Mouse (Mus musculus): ENCODE measurements around the gene Tmem17. TPM values are rescaled to one million over a fixed set of nuclear protein-coding genes. Genes with fewer than 3 reads are reported as not detected.

The Tmem17 gene
- 2.3 and 3.1 TPM in 2 replicates for total RNA-seq (2021)
- long read RNA-seq, experiment 1, transcript Tmem17-201 (4 exons, 1,568 nt), result major isoform, 6 of 6 reads
- long read RNA-seq, experiment 1, partial matches to known transcripts, result 0 of 6 reads
- long read RNA-seq, experiment 1, other reads (novel, unspliced or antisense), result 0 of 6 reads
- long read RNA-seq, experiment 2, partial matches to known transcripts, result 0 of 3 reads
- long read RNA-seq, experiment 2, other reads (novel, unspliced or antisense), result 1 of 3 reads

GRCm38 (mm10) chr11:22512038-22513001 lies at the start of gene Tmem17:
Gene Tmem17 (plus strand): TSS chr11:22512088.
- DNase-seq, result peak; percentile 95

DNA sequence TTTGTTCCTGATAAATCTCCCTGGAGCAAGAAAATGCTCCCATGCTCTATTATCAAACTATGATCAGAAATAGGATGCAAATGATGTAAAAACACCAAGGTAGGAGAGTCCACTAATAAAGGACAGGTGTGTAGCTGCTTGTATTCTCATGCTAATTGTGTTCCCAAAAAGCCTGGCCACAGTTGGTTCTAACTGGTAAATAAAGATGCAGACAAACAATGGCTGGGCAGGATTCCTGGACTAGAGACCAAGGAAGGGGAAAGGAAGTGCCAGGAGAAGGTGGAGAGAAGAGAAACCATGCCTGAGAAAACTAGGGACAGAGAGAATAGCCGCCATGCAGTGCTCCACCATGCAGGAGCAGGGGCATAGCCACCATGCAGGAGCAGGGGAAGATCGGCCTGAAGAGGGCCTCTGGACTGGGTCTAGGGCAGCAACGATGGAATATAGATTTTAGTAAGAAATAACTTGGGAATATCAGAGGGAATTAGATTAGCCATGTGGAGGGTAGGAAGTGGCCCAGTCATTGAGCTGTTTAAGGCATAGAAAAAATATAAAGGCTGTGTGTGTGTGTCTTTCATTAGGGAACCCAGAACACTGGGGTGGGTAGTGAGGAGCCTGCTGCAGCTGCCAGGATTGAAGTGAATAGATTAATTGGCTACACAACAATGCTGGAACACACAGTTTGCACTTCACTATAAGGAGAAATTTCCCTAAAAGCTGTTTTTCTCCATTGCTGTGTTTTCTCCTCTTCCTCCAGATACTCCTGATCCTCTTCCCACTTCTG lies 31.9 kb upstream of the Tmem17 start:
- DNase-seq, result no peak

DNA sequence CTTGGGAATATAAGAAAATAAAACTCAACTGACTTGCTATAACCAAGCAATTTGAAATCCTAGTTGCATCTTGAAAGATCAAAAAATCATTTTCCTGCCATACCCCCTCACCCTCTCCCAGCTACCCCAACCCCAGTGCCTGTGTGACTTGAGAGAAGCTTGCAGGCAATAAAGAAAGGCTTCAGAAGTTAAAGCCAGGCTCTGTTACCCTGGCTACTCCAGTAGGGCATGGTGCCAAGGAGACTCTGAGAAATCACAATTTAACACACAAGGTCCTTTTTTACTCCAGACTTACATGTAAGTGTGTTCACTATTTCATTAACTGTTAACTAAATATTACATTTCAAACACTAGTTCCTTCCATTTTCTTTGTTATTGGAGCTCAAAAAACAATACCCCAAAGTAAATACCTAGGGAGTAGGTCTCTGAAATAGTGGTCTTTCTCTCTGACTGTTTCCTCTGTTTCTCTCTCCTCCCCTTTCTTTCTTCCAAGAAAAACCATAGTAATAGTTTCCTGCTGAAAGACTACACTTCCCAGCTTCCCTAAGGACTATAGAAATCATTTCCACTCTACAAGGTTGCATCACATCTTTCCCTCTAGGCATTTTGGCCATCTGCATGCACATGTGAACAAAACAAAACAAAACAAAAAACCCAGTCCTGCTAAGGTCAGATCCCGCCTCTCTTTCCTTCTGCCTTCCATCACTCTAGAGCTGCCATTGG lies 30.1 kb upstream of the Tmem17 start:
- no peak for DNase-seq

DNA sequence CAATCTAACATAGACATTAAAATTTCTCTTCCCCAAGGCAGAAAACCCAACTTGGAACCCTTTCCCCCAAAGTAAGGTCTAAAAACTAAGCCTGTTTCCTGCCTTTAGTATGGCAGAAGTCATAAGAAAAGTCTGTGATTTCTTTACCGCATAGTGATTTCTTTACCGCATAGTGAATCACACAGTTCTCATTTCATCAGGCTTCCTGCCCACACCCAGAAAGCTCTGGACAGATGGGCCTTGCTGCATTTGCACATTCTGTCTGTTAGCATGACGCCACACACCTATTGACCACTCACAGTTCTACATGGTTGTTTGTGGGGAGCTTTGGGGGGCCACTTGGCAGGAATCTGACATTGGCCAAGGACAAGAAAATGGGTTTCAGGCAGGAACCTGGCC lies 29.5 kb upstream of the Tmem17 start:
- no peak for DNase-seq

GRCm38 (mm10) chr11:22493694-22494319 lies 18.1 kb upstream of the Tmem17 start:
- no peak for DNase-seq

- no peak for DNase-seq
Observed at GRCm38 (mm10) chr11:22494941-22495340, 16.9 kb upstream of the Tmem17 start.

GRCm38 (mm10) chr11:22499396-22499795 lies 12.5 kb upstream of the Tmem17 start:
- DNase-seq, result no peak

GRCm38 (mm10) chr11:22499886-22500285 lies 12.0 kb upstream of the Tmem17 start:
- DNase-seq, result no peak

GRCm38 (mm10) chr11:22500771-22501566 lies 10.9 kb upstream of the Tmem17 start:
- DNase-seq, result no peak

GRCm38 (mm10) chr11:22513075-22513474 lies 1.2 kb downstream of the Tmem17 start:
- no peak for DNase-seq

DNA sequence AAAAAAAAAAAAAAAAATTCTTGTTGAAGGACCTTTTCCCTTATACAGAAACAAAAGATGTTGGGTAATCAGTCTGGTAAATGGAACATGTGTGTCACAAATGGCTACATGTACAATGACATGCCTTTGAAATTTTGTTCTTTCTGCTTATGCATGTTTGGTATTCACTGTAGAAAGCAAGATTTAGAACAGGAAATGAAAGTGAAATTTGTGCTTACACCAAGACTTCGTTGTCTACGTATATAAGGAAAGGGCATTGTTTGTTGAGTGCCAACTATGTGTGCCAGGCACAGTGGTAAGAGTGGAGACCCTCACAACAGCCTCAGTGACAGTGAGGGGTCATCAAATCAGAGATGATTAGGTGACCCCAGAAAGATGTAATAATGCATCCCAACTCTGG lies 3.2 kb downstream of the Tmem17 start:
- no peak for DNase-seq

DNA sequence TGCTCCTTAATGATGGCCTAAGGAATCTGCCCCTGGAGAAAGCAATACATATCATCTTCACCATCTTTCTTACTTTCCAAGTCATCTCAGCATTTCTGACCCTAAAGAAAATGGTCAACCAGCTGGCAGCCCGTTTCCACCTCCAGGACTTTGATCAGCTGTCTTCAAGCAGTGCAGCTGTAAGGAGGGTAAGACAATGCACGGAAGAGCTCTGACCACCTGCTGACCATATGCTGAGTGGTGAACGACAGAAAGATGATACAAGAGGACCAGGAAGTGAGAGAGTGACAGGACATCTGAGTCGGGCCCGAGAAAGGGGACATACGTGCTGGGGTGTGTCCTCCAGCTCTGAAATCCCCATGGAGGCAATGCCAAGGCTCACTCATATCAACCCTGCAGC lies 6.6 kb downstream of the Tmem17 start:
- DNase-seq, result no peak

DNA sequence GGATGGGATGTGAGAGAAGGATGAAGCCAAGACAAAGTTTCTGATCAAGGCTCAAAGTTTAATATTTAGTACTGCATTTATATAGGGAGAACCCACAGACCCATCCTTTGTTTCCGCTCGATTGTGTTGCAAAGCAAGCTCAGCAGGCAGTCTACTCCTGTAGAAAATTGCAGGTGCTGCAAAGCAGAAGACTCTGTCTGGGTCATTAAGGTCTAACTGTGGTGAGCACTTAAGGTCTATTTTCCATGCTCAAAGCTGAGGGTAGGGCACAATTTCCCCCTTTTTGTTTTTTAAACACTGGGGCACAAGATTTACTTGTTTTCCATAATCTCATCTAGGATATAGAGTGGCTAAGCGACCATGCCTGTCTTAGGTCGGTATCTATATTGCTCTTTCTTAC lies 8.4 kb downstream of the Tmem17 start:
- no peak for DNase-seq

DNA sequence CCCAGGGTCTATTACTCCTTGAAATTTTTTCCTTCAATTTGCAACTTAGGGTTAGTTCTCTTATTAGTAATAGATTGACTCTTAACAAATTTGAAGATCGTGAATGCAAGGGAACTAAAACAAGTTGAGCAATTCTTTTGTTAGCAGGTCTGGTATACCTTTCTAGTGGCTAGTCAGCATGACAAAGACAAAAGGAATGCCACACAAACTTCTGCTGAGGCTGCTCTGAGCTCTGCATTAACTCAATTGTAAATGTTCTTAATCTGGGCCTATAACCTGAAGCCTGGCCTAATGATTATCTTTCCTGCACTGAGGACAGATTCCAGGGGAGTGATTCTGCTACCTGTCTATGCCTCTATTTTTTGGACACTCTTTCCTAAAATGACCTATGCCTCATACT lies 12.7 kb downstream of the Tmem17 start:
- DNase-seq, result no peak

GRCm38 (mm10) chr11:22540600-22540999 lies 28.7 kb downstream of the Tmem17 start:
- no peak for DNase-seq

DNA sequence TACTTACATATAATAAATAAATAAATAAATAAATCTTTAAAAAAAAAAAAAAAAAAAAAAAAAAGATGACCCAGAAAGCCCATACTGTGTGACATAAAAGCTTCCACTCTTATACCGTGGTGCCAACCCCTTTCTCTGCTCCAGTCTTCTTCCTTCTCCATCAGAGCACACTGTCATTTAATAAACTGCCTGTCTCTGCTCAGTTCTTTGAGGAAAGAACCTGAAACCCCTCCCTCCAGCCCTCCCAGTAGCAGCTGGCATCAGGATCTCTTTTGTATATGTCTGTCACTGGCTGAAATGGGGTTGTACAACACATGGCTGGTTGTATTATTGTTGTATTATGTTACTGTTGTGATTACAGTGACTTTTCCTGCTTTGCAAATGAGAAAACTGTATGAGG lies 48.2 kb downstream of the Tmem17 start:
- DNase-seq, result no peak

DNA sequence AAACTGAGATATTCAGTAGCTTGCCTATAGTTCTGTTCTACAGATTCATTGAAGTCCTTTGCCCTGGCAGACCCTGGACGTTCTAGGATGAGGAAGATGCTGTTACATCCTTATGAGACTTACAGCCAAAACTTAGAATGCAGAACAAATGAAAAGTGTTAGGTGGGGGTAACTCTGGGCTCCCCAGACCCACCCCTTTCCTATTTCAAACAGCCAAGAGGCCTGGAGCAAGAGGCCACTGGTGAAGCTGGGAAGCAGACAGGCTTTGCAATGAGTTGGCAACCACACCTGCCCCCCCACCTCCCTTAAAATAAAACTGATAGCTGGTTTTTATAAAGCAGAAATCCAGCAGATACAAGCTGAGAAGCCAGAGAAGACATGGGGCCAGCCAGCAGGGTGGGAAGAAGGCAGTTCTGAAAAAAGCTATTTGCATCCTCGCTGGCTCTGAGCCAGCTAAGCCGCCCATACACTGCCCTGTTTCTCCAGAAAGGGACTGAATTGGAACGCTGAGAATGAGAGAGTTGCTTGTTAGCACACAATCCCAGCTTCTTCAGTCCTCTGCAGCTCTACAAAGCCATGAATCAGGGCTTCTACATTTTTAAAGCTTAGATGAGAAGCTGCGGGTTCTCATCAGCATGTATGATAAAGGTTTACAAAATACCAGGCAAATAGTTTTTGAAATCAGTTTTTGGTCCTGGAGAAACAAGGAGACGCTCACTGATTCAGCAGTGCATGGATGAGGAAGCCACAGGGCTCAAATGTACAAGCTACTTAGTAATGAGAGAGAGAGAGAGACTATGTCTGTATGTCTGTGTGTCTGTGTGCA lies 48.8 kb downstream of the Tmem17 start:
- peak; percentile 40 for DNase-seq

DNA sequence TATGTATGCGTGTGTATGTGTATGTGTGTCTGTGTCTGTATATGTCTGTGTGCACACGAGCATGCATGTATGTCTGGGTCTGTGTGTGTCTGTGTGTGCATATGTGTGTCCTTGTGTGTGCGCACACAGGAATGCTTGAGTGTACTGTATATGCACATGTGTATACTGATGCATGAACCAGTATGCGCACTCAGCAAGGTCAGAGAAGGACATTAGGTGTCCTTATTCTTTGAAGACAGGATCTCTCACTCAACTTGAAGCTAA lies 49.4 kb downstream of the Tmem17 start:
- no peak for DNase-seq

GRCm38 (mm10) chr11:22563706-22564105 lies 51.8 kb downstream of the Tmem17 start:
- no peak for DNase-seq

DNA sequence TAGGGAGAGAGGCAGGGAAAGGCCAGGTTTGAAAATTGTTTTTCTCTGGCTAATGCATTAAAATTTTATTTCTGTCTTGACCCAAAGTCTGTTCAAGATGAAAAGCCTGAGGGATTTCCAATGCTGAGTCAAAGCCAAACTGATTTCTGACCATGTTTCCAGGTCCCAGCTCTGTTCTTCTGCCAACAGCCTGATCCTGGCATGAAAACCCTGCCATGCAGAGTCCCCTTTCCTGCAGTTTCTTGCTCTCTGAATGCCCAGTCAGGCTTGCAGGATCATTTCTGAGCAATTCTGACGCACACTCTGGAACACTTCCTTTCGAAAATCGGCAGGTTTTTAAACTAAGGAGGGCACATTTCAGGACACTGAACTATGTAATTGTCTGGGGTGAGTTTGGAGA lies 52.8 kb downstream of the Tmem17 start:
- DNase-seq, result peak; percentile 37
